Mouse (Mus musculus) heart, embryonic 13.5 days (tissue): ENCODE measurements at regions not wholly inside any gene's neighbourhood (a gene's known extent, or its start where the extent isn't known, plus 50 kb on each side); places are given as distances from the start of the nearest gene placed in this dataset.

Source experiments
- ATAC-seq: fragments of 200-750 bp; cut with Nextera tagmentation; 2 replicates; pipeline ENCODE4 v1.8.0; 2017; ENCODE audit warnings: moderate TSS enrichment; ENCODE audit not compliant: insufficient number of reproducible peaks, low FRiP score, low TSS enrichment; ENCODE audit errors: extremely low read depth
- H3K27ac ChIP-seq: fragments of 300-500 bp; sonication (generic); replicated peaks from 2 replicates; pipeline ENCODE4 v1.5.1; 2015; ENCODE audit warnings: moderate library complexity, mild to moderate bottlenecking, inconsistent platforms
- H3K27me3 ChIP-seq: fragments of 300-500 bp; sonication (generic); replicated peaks from 2 replicates; pipeline ENCODE4 v1.6.1; 2015; ENCODE audit warnings: mild to moderate bottlenecking, inconsistent platforms
- H3K36me3 ChIP-seq: fragments of 300-500 bp; sonication (generic); 2 replicates; pipeline ENCODE4 v1.6.1; 2015; ENCODE audit warnings: mild to moderate bottlenecking, inconsistent platforms
- H3K4me1 ChIP-seq: fragments of 300-500 bp; sonication (generic); 2 replicates; pipeline ENCODE4 v1.6.1; 2015; ENCODE audit warnings: inconsistent platforms
- H3K4me2 ChIP-seq: fragments of 300-500 bp; sonication (generic); 2 replicates; pipeline ENCODE4 v1.6.1; 2015; ENCODE audit warnings: inconsistent platforms, mild to moderate bottlenecking, moderate library complexity
- H3K4me3 ChIP-seq: fragments of 300-500 bp; sonication (generic); 2 replicates; pipeline ENCODE4 v1.5.1; 2015; ENCODE audit warnings: moderate library complexity, mild to moderate bottlenecking, inconsistent platforms
- H3K9ac ChIP-seq: fragments of 300-500 bp; sonication (generic); 2 replicates; pipeline ENCODE4 v1.6.1; 2015; ENCODE audit warnings: inconsistent platforms, mild to moderate bottlenecking, moderate library complexity
- H3K9me3 ChIP-seq: fragments of 300-500 bp; sonication (generic); 2 replicates; pipeline ENCODE4 v1.6.1; 2016; ENCODE audit warnings: inconsistent platforms
- WGBS: fragments of 180-500 bp; shearing (Covaris S2); methylation state at CpG from one replicate; pipeline ENCODE4 v1.1.7; 2015; ENCODE audit warnings: mixed read lengths; 5-methylcytosine and 5-hydroxymethylcytosine counted together

GRCm38 (mm10) chr9:68162813-68163570 is 322.8 kb downstream of the Vps13c start:
- H3K9me3 ChIP-seq: no peaks in the 10 kb centered on the region
- H3K27ac ChIP-seq: no peak overlapping the region
- no peaks in the 10 kb centered on the region for H3K4me1 ChIP-seq
- no peaks in the 10 kb centered on the region for H3K36me3 ChIP-seq
- H3K4me2 ChIP-seq: no peak overlapping the region
- no peak overlapping the region for H3K9ac ChIP-seq
- no peak overlapping the region for H3K4me3 ChIP-seq
- no peak for ATAC-seq
- no peaks in the 10 kb centered on the region for H3K27me3 ChIP-seq
- 72% methylated on average over 10 of the region's 10 CpGs for WGBS

- H3K27me3 ChIP-seq: no peaks in the 10 kb centered on the region
- no peak for ATAC-seq
- no peaks in the 10 kb centered on the region for H3K9me3 ChIP-seq
- WGBS: 46% methylated on average over 4 of the region's 4 CpGs
- no peak overlapping the region for H3K4me3 ChIP-seq
- no peaks in the 10 kb centered on the region for H3K4me1 ChIP-seq
- H3K36me3 ChIP-seq: no peaks in the 10 kb centered on the region
- H3K4me2 ChIP-seq: no peak overlapping the region
- H3K9ac ChIP-seq: no peak overlapping the region
- no peak overlapping the region for H3K27ac ChIP-seq
Observed at GRCm38 (mm10) chr9:68166556-68166955, 326.4 kb downstream of the Vps13c start.

DNA sequence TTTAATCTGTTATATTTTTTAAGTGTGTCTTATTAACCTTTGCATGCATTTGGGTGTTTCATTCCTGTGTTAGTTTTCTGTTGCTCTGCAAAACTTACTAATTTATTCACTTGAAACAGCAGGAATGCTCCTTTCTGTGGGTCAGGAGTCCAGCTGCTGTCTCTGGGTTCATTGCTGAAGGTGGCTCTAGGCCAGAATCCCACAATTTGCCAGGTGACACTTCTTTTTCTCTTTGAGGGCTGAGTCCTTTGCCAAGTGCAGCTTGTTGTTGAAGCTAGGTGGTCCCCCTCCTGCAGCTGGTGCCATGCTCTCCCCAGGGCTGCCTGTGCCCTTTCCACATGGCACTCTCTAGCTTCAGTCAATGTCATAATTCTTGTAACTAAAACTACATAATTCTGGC is 348.7 kb downstream of the Vps13c start:
- Histone ChIP-seq H3K36me3 (no peaks in the 10 kb centered on the region), H3K9ac (no peak overlapping the region)
- no peak for ATAC-seq

DNA sequence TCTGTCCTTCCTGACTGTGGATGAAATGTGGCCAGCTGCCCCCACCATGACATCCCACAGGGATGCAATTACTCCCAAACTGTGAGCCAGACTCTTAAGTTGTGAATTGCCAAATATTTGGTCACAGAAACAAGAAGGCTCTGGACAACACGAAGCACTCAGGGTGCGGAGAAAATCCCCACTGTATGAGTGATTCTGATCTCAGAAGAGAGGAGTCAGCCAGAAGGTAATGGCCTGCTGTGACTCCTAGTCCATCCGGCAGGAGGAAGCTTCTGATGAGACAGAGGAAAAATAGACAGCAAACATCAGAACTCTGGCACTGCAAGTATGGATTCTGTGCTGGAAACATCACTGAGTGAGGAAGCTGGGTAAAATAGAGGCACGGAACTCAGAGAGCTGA is 359.6 kb downstream of the Vps13c start:
- H3K9ac ChIP-seq: no peak overlapping the region
- H3K4me1 ChIP-seq: no peaks in the 10 kb centered on the region
- no peak overlapping the region for H3K4me3 ChIP-seq
- H3K27ac ChIP-seq: no peak overlapping the region
- no peak for ATAC-seq
- H3K36me3 ChIP-seq: no peaks in the 10 kb centered on the region
- no peaks in the 10 kb centered on the region for H3K9me3 ChIP-seq
- WGBS: 76% methylated on average over 4 of the region's 4 CpGs
- no peak overlapping the region for H3K4me2 ChIP-seq
- H3K27me3 ChIP-seq: no peaks in the 10 kb centered on the region

More for the DNA sequence above, 348.7 kb downstream of the Vps13c start:
- Histone ChIP-seq H3K27ac (no peak overlapping the region), H3K9me3 (no peaks in the 10 kb centered on the region), H3K4me2 (no peak overlapping the region), H3K27me3 (no peaks in the 10 kb centered on the region), H3K4me3 (no peak overlapping the region), H3K4me1 (no peaks in the 10 kb centered on the region)

DNA sequence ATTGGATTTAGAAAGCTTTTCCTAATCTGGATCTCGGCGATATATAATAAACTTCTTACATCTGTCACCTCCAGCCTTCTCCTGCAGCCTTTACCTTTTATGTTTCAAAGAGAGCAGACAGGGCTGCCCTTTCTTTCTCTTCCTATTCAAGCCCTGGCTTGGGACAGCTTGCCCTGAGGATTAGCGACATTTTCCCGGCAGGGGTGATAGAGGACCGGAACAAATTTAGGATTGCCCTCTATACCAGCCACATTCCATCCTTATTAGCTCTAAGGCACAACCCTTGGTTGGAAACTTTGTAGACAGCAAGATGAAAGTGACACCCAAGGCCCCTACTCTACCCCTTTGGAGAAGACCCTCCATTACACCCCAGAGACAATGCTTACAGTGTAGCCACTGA is 360.8 kb downstream of the Vps13c start:
- no peak overlapping the region for H3K27ac ChIP-seq
- H3K4me2 ChIP-seq: no peak overlapping the region
- no peaks in the 10 kb centered on the region for H3K27me3 ChIP-seq
- no peak overlapping the region for H3K9ac ChIP-seq
- H3K9me3 ChIP-seq: no peaks in the 10 kb centered on the region
- no peak for ATAC-seq
- no peaks in the 10 kb centered on the region for H3K4me1 ChIP-seq
- WGBS: 57% methylated on average over 5 of the region's 5 CpGs
- no peak overlapping the region for H3K4me3 ChIP-seq
- H3K36me3 ChIP-seq: no peaks in the 10 kb centered on the region

GRCm38 (mm10) chr9:68225694-68226093 is 385.5 kb downstream of the Vps13c start:
- Histone ChIP-seq H3K4me3 (no peak overlapping the region), H3K4me1 (no peaks in the 10 kb centered on the region), H3K9ac (no peak overlapping the region), H3K27ac (no peak overlapping the region), H3K36me3 (no peaks in the 10 kb centered on the region), H3K9me3 (no peaks in the 10 kb centered on the region), H3K27me3 (no peaks in the 10 kb centered on the region), H3K4me2 (no peak overlapping the region)
- WGBS: 75% methylated on average over 6 of the region's 6 CpGs
- ATAC-seq: no peak

DNA sequence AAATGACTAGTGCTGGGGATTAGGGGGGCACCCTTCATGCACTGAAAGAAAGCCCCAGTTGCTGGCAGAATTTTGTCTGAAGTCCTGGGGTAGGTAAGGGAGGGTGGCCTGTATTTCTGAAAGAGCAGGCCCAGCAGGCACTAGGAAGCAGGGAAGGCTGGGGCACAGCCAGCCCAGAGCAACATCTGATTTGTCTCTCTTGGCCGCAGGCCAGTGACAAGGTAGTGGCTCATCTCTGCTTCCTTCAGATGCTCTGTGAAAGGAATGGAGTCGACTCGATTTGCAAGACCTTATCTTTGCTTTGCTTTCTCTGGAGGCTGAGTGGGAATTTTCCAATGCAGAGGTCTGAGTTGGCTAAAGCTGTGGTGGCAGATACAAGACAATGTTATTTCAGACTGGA is 390.9 kb downstream of the Vps13c start:
- Histone ChIP-seq H3K27me3 (no peaks in the 10 kb centered on the region), H3K4me3 (no peak overlapping the region), H3K9me3 (no peaks in the 10 kb centered on the region), H3K36me3 (no peaks in the 10 kb centered on the region), H3K4me1 (peaks cover 17% of the 10 kb centered on the region), H3K9ac (no peak overlapping the region), H3K4me2 (no peak overlapping the region), H3K27ac (no peak overlapping the region)
- ATAC-seq: no peak; the same call in 1 of the 2 replicates
- WGBS: 26% methylated on average over 3 of the region's 3 CpGs

- Histone ChIP-seq H3K4me3 (no peak overlapping the region), H3K27me3 (no peaks in the 10 kb centered on the region), H3K9me3 (no peaks in the 10 kb centered on the region), H3K9ac (peak overlapping the region; percentile 12; the same call in 1 of the 2 replicates), H3K27ac (peak overlapping the region; percentile 36), H3K4me1 (peaks cover 24% of the 10 kb centered on the region), H3K4me2 (peak overlapping the region; percentile 51), H3K36me3 (no peaks in the 10 kb centered on the region)
- 26% methylated on average over 12 of the region's 12 CpGs for WGBS
- ATAC-seq: no peak
Observed at GRCm38 (mm10) chr9:68234979-68235649, 394.9 kb downstream of the Vps13c start.

- H3K36me3 ChIP-seq: no peaks in the 10 kb centered on the region
- H3K4me2 ChIP-seq: no peak overlapping the region
- ATAC-seq: no peak
- H3K4me1 ChIP-seq: peaks cover 18% of the 10 kb centered on the region
- H3K9ac ChIP-seq: no peak overlapping the region
- H3K27ac ChIP-seq: no peak overlapping the region
- no peaks in the 10 kb centered on the region for H3K27me3 ChIP-seq
- no peaks in the 10 kb centered on the region for H3K9me3 ChIP-seq
- H3K4me3 ChIP-seq: no peak overlapping the region
Observed at GRCm38 (mm10) chr9:68239121-68239520, 398.9 kb downstream of the Vps13c start.

DNA sequence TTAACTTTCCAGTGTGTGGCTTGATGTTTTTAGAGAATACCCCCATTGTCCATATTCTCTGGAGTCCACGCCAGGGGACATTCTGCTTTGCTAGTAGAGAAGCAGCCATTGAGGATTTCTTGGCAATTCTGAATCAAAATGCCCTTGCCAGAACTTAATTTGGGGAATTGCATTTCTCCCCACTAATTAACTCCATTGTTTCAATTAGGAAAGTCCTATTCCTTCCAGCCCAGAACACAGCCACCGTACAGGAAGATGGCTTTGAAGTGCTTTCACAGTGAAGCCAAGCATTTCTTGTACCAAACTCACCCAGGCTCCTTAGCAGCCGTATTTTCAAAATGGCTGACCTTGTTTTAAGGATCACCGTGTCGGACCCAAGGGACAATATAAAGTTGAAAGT is 399.4 kb downstream of the Vps13c start:
- Histone ChIP-seq H3K4me1 (peaks cover 14% of the 10 kb centered on the region), H3K9ac (no peak overlapping the region), H3K27me3 (no peaks in the 10 kb centered on the region), H3K4me3 (no peak overlapping the region), H3K27ac (no peak overlapping the region), H3K4me2 (no peak overlapping the region), H3K9me3 (no peaks in the 10 kb centered on the region), H3K36me3 (no peaks in the 10 kb centered on the region)
- 85% methylated on average over 5 of the region's 5 CpGs for WGBS
- no peak for ATAC-seq

DNA sequence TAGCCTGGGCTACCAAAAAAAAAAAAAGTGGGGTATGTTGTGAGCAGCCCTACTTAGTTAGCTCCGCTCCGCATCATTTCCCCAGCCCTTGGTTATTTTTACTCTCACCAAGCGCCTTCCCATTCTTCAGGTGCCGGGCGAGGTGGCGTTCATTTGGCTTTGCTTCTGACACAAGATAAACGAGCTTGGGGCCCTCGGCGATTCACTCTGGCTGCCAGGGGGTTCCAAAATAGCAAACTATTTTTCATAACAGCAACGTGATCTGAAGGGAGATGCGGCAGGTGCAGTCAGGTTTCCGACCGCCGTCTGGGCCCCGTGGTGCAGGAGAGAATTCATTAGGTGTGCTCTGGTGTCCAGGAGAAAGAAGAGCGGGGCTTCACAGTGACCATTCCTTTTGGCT is 403.6 kb upstream of the Rora start:
- Histone ChIP-seq H3K4me2 (no peak overlapping the region), H3K9ac (no peak overlapping the region), H3K4me1 (peaks cover 3% of the 10 kb centered on the region; the same call in 1 of the 2 replicates), H3K36me3 (no peaks in the 10 kb centered on the region), H3K27ac (no peak overlapping the region), H3K4me3 (no peak overlapping the region), H3K9me3 (no peaks in the 10 kb centered on the region), H3K27me3 (no peaks in the 10 kb centered on the region)
- WGBS: 69% methylated on average over 16 of the region's 16 CpGs
- no peak for ATAC-seq

- H3K9me3 ChIP-seq: no peaks in the 10 kb centered on the region
- no peak for ATAC-seq
- H3K4me3 ChIP-seq: no peak overlapping the region
- no peak overlapping the region for H3K27ac ChIP-seq
- 49% methylated on average over 3 of the region's 3 CpGs for WGBS
- H3K9ac ChIP-seq: no peak overlapping the region
- no peaks in the 10 kb centered on the region for H3K27me3 ChIP-seq
- no peak overlapping the region for H3K4me2 ChIP-seq
- no peaks in the 10 kb centered on the region for H3K36me3 ChIP-seq
- H3K4me1 ChIP-seq: no peaks in the 10 kb centered on the region
Observed at GRCm38 (mm10) chr9:68254218-68254617, 399.4 kb upstream of the Rora start.
